Mouse (Mus musculus): ENCODE data around the gene Tagln2. TPM values are rescaled to one million over a fixed set of nuclear protein-coding genes. Genes with fewer than 3 reads are reported as not detected.

Tagln2 gene
- total and polyA plus RNA-seq, 3 experiments, result 100 to 581 (median 332) TPM

- Histone ChIP-seq H3K4me3 (ENCODE audit: control insufficient read depth in 1 of 2, insufficient read depth in 1 of 2, low read depth in 2 of 2, low read length in 2 of 2) (no peak overlapping the region), H3K36me3 (ENCODE audit: control insufficient read depth in 1 of 2, insufficient read depth in 2 of 2, low read length in 2 of 2) (no peaks in the 10 kb centered on the region), H3K4me1 (ENCODE audit: control insufficient read depth in 1 of 2, insufficient read depth in 2 of 2, low read length in 2 of 2) (no peaks in the 10 kb centered on the region), H3K9me3 (replicated peaks; ENCODE audit: insufficient read depth, low read length) (no peaks in the 10 kb centered on the region), H3K79me2 (ENCODE audit: control insufficient read depth, insufficient read depth, low read length, poor library complexity) (no peaks in the 10 kb centered on the region), H3K27me3 (ENCODE audit: control insufficient read depth in 1 of 2, insufficient read depth in 2 of 2, low read length in 2 of 2) (peaks cover 0 to 7% of the 10 kb centered on the region in 2 experiments; a peak in 3 of 4 replicates), H3K9ac (ENCODE audit: control insufficient read depth, low read depth, low read length, poor library complexity, severe bottlenecking) (no peak overlapping the region), H3K27ac (ENCODE audit: control insufficient read depth, low read depth, low read length) (no peak overlapping the region)
- DNase-seq (ENCODE audit: low read depth, low spot score), result no peak
- TF ChIP-seq ELF1 (IDR thresholded peaks at IDR 0.05; ENCODE audit: low read depth, low read length), result no peak
- TF ChIP-seq CTCF (IDR thresholded peaks at IDR 0.05 in 2 of 3, conservative IDR thresholded peaks at IDR 0.05 in 1 of 3; ENCODE audit: control insufficient read depth in 1 of 3, insufficient read depth in 1 of 3, low read depth in 2 of 3, low read length in 3 of 3, poor library complexity in 1 of 3, severe bottlenecking in 1 of 3), result no peak
- no peak for TF ChIP-seq MYC (IDR thresholded peaks at IDR 0.05; ENCODE audit: low read depth, low read length)
- no peak for TF ChIP-seq MEF2A (IDR thresholded peaks at IDR 0.05; ENCODE audit: extremely low read depth, insufficient replicate concordance, low read depth, low read length, poor library complexity, severe bottlenecking)
- no peak for TF ChIP-seq E2F4 (IDR thresholded peaks at IDR 0.05; ENCODE audit: borderline replicate concordance, low read depth, low read length)
- no peak for TF ChIP-seq UBTF (IDR thresholded peaks at IDR 0.05; ENCODE audit: borderline replicate concordance, insufficient read depth, low read depth, low read length)
- no peak for TF ChIP-seq USF2 (IDR thresholded peaks at IDR 0.05; ENCODE audit: borderline replicate concordance in 1 of 2, insufficient read depth in 1 of 2, low read depth in 1 of 2, low read length in 2 of 2)
- TF ChIP-seq ZKSCAN1 (IDR thresholded peaks at IDR 0.05; ENCODE audit: low read depth, low read length), result no peak
- no peak for TF ChIP-seq ZNF384 (IDR thresholded peaks at IDR 0.05; ENCODE audit: low read depth, low read length)
- TF ChIP-seq POLR2A (IDR thresholded peaks at IDR 0.05; ENCODE audit: control insufficient read depth in 1 of 2, insufficient read depth in 1 of 2, low read depth in 1 of 2, low read length in 2 of 2, poor library complexity in 1 of 2), result no peak
- TF ChIP-seq MYB (IDR thresholded peaks at IDR 0.05; ENCODE audit: low read depth, low read length), result no peak
- TF ChIP-seq NELFE (IDR thresholded peaks at IDR 0.05; ENCODE audit: low read depth, low read length), result no peak
- TF ChIP-seq HCFC1 (IDR thresholded peaks at IDR 0.05; ENCODE audit: low read depth, low read length), result no peak
- TF ChIP-seq CHD2 (IDR thresholded peaks at IDR 0.05; ENCODE audit: low read length), result no peak
- no peak for TF ChIP-seq JUND (IDR thresholded peaks at IDR 0.05; ENCODE audit: low read depth, low read length)
- TF ChIP-seq GATA1 (IDR thresholded peaks at IDR 0.05; ENCODE audit: low read depth, low read length), result no peak
- TF ChIP-seq MAZ (IDR thresholded peaks at IDR 0.05; ENCODE audit: low read depth, low read length), result no peak
- TF ChIP-seq POLR2AphosphoS5 (IDR thresholded peaks at IDR 0.05; ENCODE audit: borderline replicate concordance, low read depth, low read length), result no peak
- TF ChIP-seq NRF1 (IDR thresholded peaks at IDR 0.05; ENCODE audit: insufficient read depth, low read depth, low read length, poor library complexity, severe bottlenecking), result no peak
- no peak for TF ChIP-seq USF1 (IDR thresholded peaks at IDR 0.05; ENCODE audit: low read depth, low read length)
These were observed 40.5 kb downstream of the Tagln2 start for GRCm38 (mm10) chr1:172540283-172540820.

Measured in MEL (cell line).